Mouse (Mus musculus) adrenal gland, postnatal 4 days (tissue): ENCODE measurements around the gene Zfp273. TPM values are rescaled to one million over a fixed set of nuclear protein-coding genes. Genes with fewer than 3 reads are reported as not detected.
"Not testable (repeated sequence)": the region's sequence is repeated elsewhere in the genome, so short reads cannot be mapped to it uniquely, and the experiment has no call there.

Source experiments
- DNase-seq, 2 experiments: peaks; one replicate each; pipeline ENCODE4 v3.0.0; 2021 to 2022; ENCODE audit warnings: low spot score in 2 of 2, mixed read lengths in 2 of 2
- total RNA-seq, 2 experiments: library from RNA; stranded (reverse); gene quantifications; 2 replicates each; pipeline ENCODE4 v1.2.3; 2021

Gene Zfp273
- total RNA-seq, 2 experiments from 2014 or later = 8.0 to 8.9 TPM

DNA sequence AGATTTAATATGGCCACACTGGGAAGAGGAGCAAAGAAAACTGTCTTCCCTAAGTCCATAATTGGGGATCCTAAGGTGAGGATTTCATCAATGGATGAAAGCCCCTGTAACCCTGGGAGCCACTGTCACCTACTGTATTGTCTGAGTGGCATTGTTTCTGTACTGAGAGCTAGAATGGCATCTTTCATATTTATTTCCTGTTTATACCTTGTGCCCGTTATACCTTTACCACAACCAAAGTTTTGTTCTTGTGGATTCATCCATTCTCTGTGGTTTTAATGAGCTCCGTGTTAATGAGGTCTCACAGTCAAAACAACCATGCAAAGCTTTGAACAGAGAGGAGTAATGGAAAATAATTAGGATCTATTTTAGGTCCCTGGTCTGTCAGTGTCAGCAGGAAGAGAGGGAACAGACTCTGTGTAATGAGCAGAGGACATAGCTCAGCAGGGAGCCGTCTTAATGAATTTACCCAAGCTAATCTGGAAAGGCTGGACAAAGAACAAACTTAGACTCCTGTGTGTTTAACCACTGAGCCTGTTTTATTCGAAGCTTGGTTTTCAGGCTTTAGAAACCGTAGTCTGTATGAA lies 51.3 kb downstream of the Zfp273 start:
- DNase-seq = no peak

DNA sequence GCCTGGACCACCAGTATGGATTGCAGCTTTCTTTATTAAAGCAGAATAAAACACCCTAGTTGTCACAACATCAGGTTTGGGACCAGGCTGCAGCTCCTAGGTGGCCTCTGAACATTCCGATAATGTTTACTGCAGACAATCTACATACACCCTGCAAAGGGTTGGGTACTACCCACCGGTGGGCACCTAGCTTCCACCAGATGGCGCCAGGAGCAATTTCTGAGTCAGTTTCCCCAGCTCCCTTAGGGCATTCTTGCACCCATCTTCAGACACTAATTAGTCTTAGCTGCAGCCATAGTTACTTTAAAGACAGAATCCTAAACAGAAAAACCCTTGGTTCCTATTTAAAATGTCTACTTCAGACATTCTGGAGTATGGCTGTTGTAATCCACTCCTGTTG lies 54.4 kb downstream of the Zfp273 start:
- no peak for DNase-seq

DNA sequence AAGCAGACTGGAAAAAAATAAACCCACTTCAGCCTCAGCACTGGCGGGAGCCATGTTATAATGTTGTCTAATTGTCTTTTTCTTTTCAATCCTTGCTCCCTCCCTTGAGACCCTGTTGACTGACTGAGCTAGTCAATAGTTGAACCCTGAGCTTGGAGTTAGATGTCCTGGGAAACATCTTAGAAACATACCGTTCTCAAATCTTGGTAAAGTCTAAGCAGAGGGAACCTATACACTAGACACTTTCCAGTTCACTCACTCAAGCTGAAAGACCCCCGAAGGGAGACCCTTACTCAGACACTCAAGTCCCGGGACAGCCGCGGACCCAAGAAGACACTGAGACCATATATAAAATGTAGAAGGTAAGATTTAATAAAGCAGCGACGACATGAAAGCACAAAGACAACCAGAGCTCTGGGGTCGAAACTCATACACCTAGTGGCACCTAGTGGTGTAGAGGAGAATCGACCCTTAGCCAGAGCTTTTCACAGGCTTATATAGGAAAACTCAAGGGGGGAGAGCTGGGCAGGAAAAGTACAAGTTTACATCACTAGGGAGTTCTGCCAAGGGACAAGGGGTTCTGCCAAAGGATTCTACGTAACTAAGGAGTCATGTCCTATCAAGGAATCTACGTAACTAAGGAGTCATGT lies 62.6 kb downstream of the Zfp273 start:
- not testable (repeated sequence) for DNase-seq

Other genes starting within 250 kb of the Zfp273 start
- gene Zfp729b, start 204.0 kb upstream of the Zfp273 start, total RNA-seq = 1 to 10 TPM; 9.0 to 9.1 TPM
- 1 to 10 TPM in 1 of 2 experiments, under 1 TPM in 1; 0.51 to 1.0 TPM for gene Gm49345, start 176.0 kb upstream of the Zfp273 start, total RNA-seq
- gene Zfp729a, start 175.9 kb upstream of the Zfp273 start, total RNA-seq = 1 to 10 TPM; 7.6 to 8.2 TPM
- gene Zfp738, start 126.7 kb upstream of the Zfp273 start, total RNA-seq = 10 to 100 TPM; 15.9 to 17.5 TPM
- gene Zfp65, start 84.6 kb upstream of the Zfp273 start, total RNA-seq = 10 to 100 TPM; 12.8 to 12.9 TPM
- 1 to 10 TPM; 8.3 TPM for gene Zfp85, start 58.5 kb upstream of the Zfp273 start, total RNA-seq
- 1 to 10 TPM; 2.4 to 2.8 TPM for gene Zfp493, start 34.0 kb upstream of the Zfp273 start, total RNA-seq
- 1 to 10 TPM; 2.3 to 3.4 TPM for gene Gm10037, start 17.4 kb downstream of the Zfp273 start, total RNA-seq
- not detected for gene BC048507, start 49.6 kb downstream of the Zfp273 start, total RNA-seq